Mouse (Mus musculus) lung, embryonic 16.5 days (tissue): ENCODE measurements around the gene B3gnt4. TPM values are rescaled to one million over a fixed set of nuclear protein-coding genes. Genes with fewer than 3 reads are reported as not detected.
A peak's percentile ranks its signal among the peaks of the same experiment; 100 is the strongest.
"Not testable (repeated sequence)": the region's sequence is repeated elsewhere in the genome, so short reads cannot be mapped to it uniquely, and the experiment has no call there.

Experiments used
- ATAC-seq: fragments of 200-750 bp; cut with Nextera tagmentation; 2 replicates; pipeline ENCODE4 v1.8.0; 2017; ENCODE audit warnings: low read depth, mild to moderate bottlenecking, moderate library complexity
- H3K27ac ChIP-seq: fragments of 300-500 bp; sonication (generic); 2 replicates; pipeline ENCODE4 v1.5.1; 2014; ENCODE audit warnings: mild to moderate bottlenecking, control low read depth, low read length
- H3K27me3 ChIP-seq: fragments of 300-500 bp; sonication (generic); 2 replicates; pipeline ENCODE4 v1.6.1; 2014; ENCODE audit warnings: low read depth, low read length, mixed read lengths; ENCODE audit not compliant: control insufficient read depth, insufficient read depth
- H3K36me3 ChIP-seq: fragments of 300-500 bp; sonication (generic); 2 replicates; pipeline ENCODE4 v1.6.1; 2014; ENCODE audit warnings: low read length; ENCODE audit not compliant: control insufficient read depth, insufficient read depth
- H3K4me1 ChIP-seq: fragments of 300-500 bp; sonication (generic); replicated peaks from 2 replicates; pipeline ENCODE4 v1.6.1; 2014; ENCODE audit warnings: low read length, mixed read lengths; ENCODE audit not compliant: control insufficient read depth, insufficient read depth
- H3K4me2 ChIP-seq: fragments of 300-500 bp; sonication (generic); 2 replicates; pipeline ENCODE4 v1.6.1; 2014; ENCODE audit warnings: low read depth, low read length, control low read depth
- H3K4me3 ChIP-seq: fragments of 300-500 bp; sonication (generic); 2 replicates; pipeline ENCODE4 v1.5.1; 2014; ENCODE audit warnings: mild to moderate bottlenecking, low read length, control low read depth
- H3K9ac ChIP-seq: fragments of 300-500 bp; sonication (generic); 2 replicates; pipeline ENCODE4 v1.6.1; 2014; ENCODE audit warnings: low read length, control low read depth
- H3K9me3 ChIP-seq: fragments of 300-500 bp; sonication (generic); 2 replicates; pipeline ENCODE4 v1.6.1; 2016; ENCODE audit warnings: low read length; ENCODE audit not compliant: control insufficient read depth
- WGBS: fragments of 180-500 bp; shearing (Covaris S2); extraction: QIAGEN DNeasy Blood & Tissue Kit; methylation state at CpG from one replicate; pipeline ENCODE4 v1.1.7; 2014; 5-methylcytosine and 5-hydroxymethylcytosine counted together
- polyA plus RNA-seq: library from polyadenylated mRNA; unstranded; fragments of >200 nt; fragmentation: Nextera tagmentation; extraction: Ambion mirVana; gene quantifications from 2 replicates; pipeline ENCODE4 v1.2.1, GENCODE M21; 2015

Gene B3gnt4
- polyA plus RNA-seq, 1 experiment from 2014 or later = 0.84 TPM

DNA sequence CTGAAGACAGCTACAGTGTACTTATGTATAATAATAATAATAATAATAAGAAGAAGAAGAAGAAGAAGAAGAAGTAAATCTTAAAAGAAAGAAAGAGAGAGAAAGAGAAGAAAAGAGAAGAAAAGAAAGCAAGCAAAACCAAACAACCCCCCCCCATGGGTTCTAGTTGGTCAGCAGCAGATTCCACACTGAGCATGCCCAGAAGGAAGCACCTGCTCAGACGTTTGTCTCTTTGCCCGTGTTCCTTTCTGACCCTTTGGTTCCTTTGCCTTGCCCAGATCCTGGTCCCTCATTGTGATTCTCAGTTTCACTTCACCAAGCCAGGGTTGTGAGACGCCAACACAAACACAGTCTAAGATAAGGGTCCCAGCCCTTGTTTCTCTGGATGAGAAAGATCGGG lies 8.3 kb upstream of the B3gnt4 start:
- H3K36me3 ChIP-seq = no peaks in the 10 kb centered on the region
- 52% methylated on average over 4 of the region's 4 CpGs for WGBS
- ATAC-seq = no peak
- peaks cover 3% of the 10 kb centered on the region; the same call in 1 of the 2 replicates for H3K27me3 ChIP-seq
- no peaks in the 10 kb centered on the region for H3K9me3 ChIP-seq
- no peak overlapping the region for H3K9ac ChIP-seq
- H3K27ac ChIP-seq = no peak overlapping the region
- no peak overlapping the region for H3K4me3 ChIP-seq
- H3K4me1 ChIP-seq = no peaks in the 10 kb centered on the region; the same call in 1 of the 2 replicates
- no peak overlapping the region for H3K4me2 ChIP-seq

GRCm38 (mm10) chr5:123507936-123508723 lies 2.1 kb upstream of the B3gnt4 start:
- 0 out of 2 replicates have a peak, but pooled peaks cover 5% of the 10 kb centered on the region for H3K4me1 ChIP-seq
- H3K27me3 ChIP-seq = peaks cover 11% of the 10 kb centered on the region
- H3K27ac ChIP-seq = no peak overlapping the region
- peak; percentile 96 for ATAC-seq
- no peaks in the 10 kb centered on the region; the same call in 1 of the 2 replicates for H3K36me3 ChIP-seq
- peak overlapping the region; percentile 72 for H3K4me2 ChIP-seq
- H3K4me3 ChIP-seq = peak overlapping the region; percentile 55
- peak overlapping the region; percentile 58 for H3K9ac ChIP-seq
- H3K9me3 ChIP-seq = no peaks in the 10 kb centered on the region
- WGBS = 1% methylated on average over 59 of the region's 59 CpGs

DNA sequence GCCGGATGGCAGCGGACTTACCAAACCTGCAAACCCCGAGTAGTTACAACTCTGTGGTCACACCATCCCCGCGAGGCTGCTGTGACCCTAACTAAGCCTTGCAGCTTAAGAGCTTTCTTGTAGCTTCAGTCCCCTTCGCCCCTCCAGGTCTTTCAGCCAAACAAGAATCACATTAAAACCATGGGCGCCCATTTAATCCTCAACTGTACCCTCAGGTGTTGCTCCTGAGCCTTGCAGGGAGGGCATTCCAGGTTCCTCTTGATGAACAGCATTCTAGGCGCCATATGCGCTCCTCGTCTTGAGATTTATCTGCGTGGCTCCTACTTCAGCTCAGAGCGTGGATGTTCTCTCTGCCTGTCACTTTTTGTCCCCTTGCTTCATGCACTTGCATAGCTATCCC lies 1.3 kb upstream of the B3gnt4 start:
- ATAC-seq = 0 out of 2 replicates have a peak, but pooled peaks have one; percentile 5
- Histone ChIP-seq H3K9ac (peak overlapping the region; percentile 58), H3K4me3 (peak overlapping the region; percentile 55), H3K27me3 (peaks cover 11% of the 10 kb centered on the region), H3K27ac (no peak overlapping the region), H3K4me1 (0 out of 2 replicates have a peak, but pooled peaks cover 5% of the 10 kb centered on the region), H3K36me3 (no peaks in the 10 kb centered on the region; the same call in 1 of the 2 replicates), H3K4me2 (peak overlapping the region; percentile 72), H3K9me3 (no peaks in the 10 kb centered on the region)
- 6% methylated on average over 12 of the region's 12 CpGs for WGBS

GRCm38 (mm10) chr5:123511426-123511825 lies 1.2 kb downstream of the B3gnt4 start:
- H3K4me2 ChIP-seq, H3K4me3 ChIP-seq, H3K4me1 ChIP-seq, H3K36me3 ChIP-seq, H3K27me3 ChIP-seq, ATAC-seq, H3K9me3 ChIP-seq, H3K9ac ChIP-seq, H3K27ac ChIP-seq: not testable (repeated sequence)
- 70% methylated on average over 3 of the region's 3 CpGs for WGBS

GRCm38 (mm10) chr5:123512102-123512501 lies 1.8 kb downstream of the B3gnt4 start:
- WGBS = 61% methylated on average over 3 of the region's 3 CpGs
- Histone ChIP-seq H3K27me3 (peaks cover 7% of the 10 kb centered on the region), H3K4me3 (no peak overlapping the region), H3K4me2 (no peak overlapping the region), H3K36me3 (peaks cover 5% of the 10 kb centered on the region), H3K27ac (no peak overlapping the region), H3K4me1 (0 out of 2 replicates have a peak, but pooled peaks cover 5% of the 10 kb centered on the region), H3K9me3 (no peaks in the 10 kb centered on the region), H3K9ac (no peak overlapping the region)
- no peak for ATAC-seq

DNA sequence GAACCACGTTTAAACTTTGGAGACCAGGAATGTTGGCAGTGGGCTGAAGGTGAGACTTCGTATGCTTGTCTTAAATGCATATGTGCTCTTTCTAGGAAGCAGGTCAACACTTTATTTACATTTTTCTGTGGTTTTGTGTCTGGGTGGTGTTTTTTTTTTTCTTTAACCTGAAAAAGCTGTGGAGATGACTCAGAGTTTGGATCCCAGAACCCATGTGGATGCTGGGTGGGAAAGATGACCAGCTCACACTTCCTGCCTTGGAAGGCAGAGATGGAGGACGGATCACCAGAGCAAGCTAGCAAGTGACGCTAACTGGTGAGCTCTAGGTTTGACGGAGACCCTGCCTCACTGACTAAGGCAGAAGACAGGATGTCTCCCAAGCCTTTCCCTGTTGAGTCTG lies 4.6 kb downstream of the B3gnt4 start:
- H3K4me3 ChIP-seq = no peak overlapping the region
- WGBS = 80% methylated on average over 5 of the region's 5 CpGs
- H3K36me3 ChIP-seq = peaks cover 11% of the 10 kb centered on the region
- ATAC-seq = no peak
- H3K4me1 ChIP-seq = no peaks in the 10 kb centered on the region
- no peaks in the 10 kb centered on the region for H3K27me3 ChIP-seq
- no peaks in the 10 kb centered on the region for H3K9me3 ChIP-seq
- H3K27ac ChIP-seq = no peak overlapping the region
- H3K4me2 ChIP-seq = no peak overlapping the region
- no peak overlapping the region for H3K9ac ChIP-seq

GRCm38 (mm10) chr5:123520666-123521065 lies 10.4 kb downstream of the B3gnt4 start:
- WGBS = 86% methylated on average over 9 of the region's 9 CpGs
- no peak overlapping the region for H3K4me2 ChIP-seq

GRCm38 (mm10) chr5:123521621-123522020 lies 11.4 kb downstream of the B3gnt4 start:
- H3K36me3 ChIP-seq = peaks cover 9% of the 10 kb centered on the region; the same call in 1 of the 2 replicates
- no peak overlapping the region for H3K4me2 ChIP-seq
- WGBS = 74% methylated on average over 1 of the region's 1 CpGs
- no peaks in the 10 kb centered on the region for H3K9me3 ChIP-seq
- no peak overlapping the region for H3K4me3 ChIP-seq
- no peak for ATAC-seq
- H3K9ac ChIP-seq = no peak overlapping the region
- no peaks in the 10 kb centered on the region for H3K27me3 ChIP-seq
- peaks cover 11% of the 10 kb centered on the region for H3K4me1 ChIP-seq
- H3K27ac ChIP-seq = no peak overlapping the region

More at GRCm38 (mm10) chr5:123520666-123521065, 10.4 kb downstream of the B3gnt4 start:
- Histone ChIP-seq H3K4me3 (no peak overlapping the region), H3K36me3 (peaks cover 11% of the 10 kb centered on the region; the same call in 1 of the 2 replicates), H3K27me3 (no peaks in the 10 kb centered on the region), H3K27ac (no peak overlapping the region), H3K9ac (no peak overlapping the region), H3K9me3 (no peaks in the 10 kb centered on the region), H3K4me1 (peaks cover 11% of the 10 kb centered on the region)
- no peak for ATAC-seq

GRCm38 (mm10) chr5:123522166-123522565 lies 11.9 kb downstream of the B3gnt4 start:
- Histone ChIP-seq H3K9me3 (no peaks in the 10 kb centered on the region), H3K4me3 (no peak overlapping the region), H3K27me3 (no peaks in the 10 kb centered on the region), H3K27ac (no peak overlapping the region), H3K4me1 (peaks cover 11% of the 10 kb centered on the region), H3K4me2 (no peak overlapping the region), H3K36me3 (peaks cover 5% of the 10 kb centered on the region; the same call in 1 of the 2 replicates), H3K9ac (no peak overlapping the region)
- WGBS = 69% methylated on average over 1 of the region's 1 CpGs
- no peak for ATAC-seq
